In the genomic region with DNA sequence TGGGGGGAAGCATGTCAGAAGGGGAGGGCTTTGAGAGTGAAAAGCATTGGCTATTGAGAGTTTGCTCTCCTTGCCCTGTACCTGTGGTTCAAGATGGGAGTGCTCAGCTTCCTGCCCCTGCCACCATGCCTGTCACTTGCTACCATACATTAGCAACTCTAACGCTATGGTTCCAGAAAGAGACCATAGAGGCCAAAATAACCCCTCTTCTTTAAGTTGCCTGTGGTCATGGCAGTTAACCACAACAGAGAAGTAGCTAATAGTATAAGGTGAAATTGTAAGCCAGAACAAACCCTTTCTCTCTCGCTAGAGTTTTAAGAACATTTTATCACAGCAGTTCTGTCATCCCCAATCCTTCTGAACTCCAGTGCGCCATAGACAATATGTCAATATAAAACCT, we compare ENCODE assay signal across 24 mouse cellular contexts.
"Had no signal": no experiment of that assay in that cellular context is flagged by ENCODE, and none has a peak within 500 bp of the region (broad histone marks: within the 10 kb centered on the region; RNA-seq: fewer than 3 reads in every experiment).

No protein-coding gene starts in this region.

- H3K27me3 ChIP-seq: heart, embryonic 12.5 days; hindbrain, embryonic 12.5 days; intestine, embryonic 15.5 days; limb, embryonic 13.5 days; limb, embryonic 15.5 days; liver, embryonic 12.5 days had no signal

- DNase-seq: gastrocnemius, postnatal 14 days; gastrocnemius, postnatal 36 days; heart, adult 18-20 months; heart, postnatal 10 days; heart, postnatal 4 days; kidney, adult 18-20 months; kidney, adult 8-10 months; kidney, postnatal 10 days; kidney, postnatal 25 days; kidney, postnatal 4 days; left cerebral cortex, postnatal 4 days had no signal

- H3K4me3 ChIP-seq: heart, embryonic 10.5 days; heart, embryonic 12.5 days; hindbrain, embryonic 10.5 days; hindbrain, embryonic 12.5 days; intestine, embryonic 15.5 days; layer of hippocampus, adult 2 months; left cerebral cortex, adult 2 months; limb, embryonic 13.5 days; limb, embryonic 15.5 days; liver, embryonic 12.5 days had no signal

- ATAC-seq: hindbrain, embryonic 16.5 days; inflammation-experienced regulatory T-cells, adult 6 months; intestine, embryonic 15.5 days; intestine, postnatal 0 days; liver, embryonic 12.5 days had no signal

- H3K4me1 ChIP-seq: heart, embryonic 10.5 days; hindbrain, embryonic 10.5 days; hindbrain, embryonic 12.5 days; intestine, embryonic 15.5 days; limb, embryonic 13.5 days; limb, embryonic 15.5 days; liver, embryonic 12.5 days had no signal

- H3K9me3 ChIP-seq: heart, embryonic 10.5 days; heart, embryonic 12.5 days; hindbrain, embryonic 10.5 days; hindbrain, embryonic 12.5 days; intestine, embryonic 15.5 days; limb, embryonic 13.5 days; limb, embryonic 15.5 days; liver, embryonic 12.5 days had no signal

- H3K36me3 ChIP-seq: heart, embryonic 10.5 days; heart, embryonic 12.5 days; hindbrain, embryonic 10.5 days; hindbrain, embryonic 12.5 days; intestine, embryonic 15.5 days; limb, embryonic 13.5 days; limb, embryonic 15.5 days; liver, embryonic 12.5 days had no signal
